Mouse (Mus musculus) spleen, adult 10 weeks (tissue): ENCODE results near the gene Slc17a3. TPM values are rescaled to one million over a fixed set of nuclear protein-coding genes. Genes with fewer than 3 reads are reported as not detected.

Experiments used
- polyA plus RNA-seq: library from polyadenylated mRNA; stranded (reverse); fragments of 350-450 nt; fragmentation: Illumina TruSeq; extraction: RNeasy Lipid Tissue Mini Kit (QIAGEN cat#74804); gene quantifications from one replicate; pipeline ENCODE4 v1.2.3, GENCODE M21; 2015; ENCODE audit warnings: low replicate concordance; ENCODE audit not compliant: insufficient read depth

Slc17a3 gene
- polyA plus RNA-seq = not detected

DNA sequence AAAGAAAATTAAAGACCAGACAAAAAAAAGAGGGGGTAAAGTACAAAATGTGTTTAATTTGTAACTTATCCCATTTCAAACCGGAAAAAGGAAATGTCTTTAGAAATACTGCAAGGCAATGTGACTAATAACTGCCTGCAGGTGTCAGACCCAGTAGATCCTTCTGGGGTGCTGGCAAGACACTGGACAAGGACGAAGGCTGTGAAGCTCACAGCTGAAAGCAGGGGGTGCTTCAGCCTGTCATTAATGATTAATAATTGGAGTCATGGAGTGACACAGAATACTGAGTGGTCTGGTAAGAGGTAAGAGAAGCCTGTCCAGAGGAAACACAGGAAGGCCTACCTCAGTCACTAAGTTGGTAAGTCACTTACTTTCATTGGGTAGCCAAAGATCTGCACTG, at the start of gene Slc17a3:
Slc17a3 (plus strand) TSS at position 127 of the 400 bp plus-strand sequence.

DNA sequence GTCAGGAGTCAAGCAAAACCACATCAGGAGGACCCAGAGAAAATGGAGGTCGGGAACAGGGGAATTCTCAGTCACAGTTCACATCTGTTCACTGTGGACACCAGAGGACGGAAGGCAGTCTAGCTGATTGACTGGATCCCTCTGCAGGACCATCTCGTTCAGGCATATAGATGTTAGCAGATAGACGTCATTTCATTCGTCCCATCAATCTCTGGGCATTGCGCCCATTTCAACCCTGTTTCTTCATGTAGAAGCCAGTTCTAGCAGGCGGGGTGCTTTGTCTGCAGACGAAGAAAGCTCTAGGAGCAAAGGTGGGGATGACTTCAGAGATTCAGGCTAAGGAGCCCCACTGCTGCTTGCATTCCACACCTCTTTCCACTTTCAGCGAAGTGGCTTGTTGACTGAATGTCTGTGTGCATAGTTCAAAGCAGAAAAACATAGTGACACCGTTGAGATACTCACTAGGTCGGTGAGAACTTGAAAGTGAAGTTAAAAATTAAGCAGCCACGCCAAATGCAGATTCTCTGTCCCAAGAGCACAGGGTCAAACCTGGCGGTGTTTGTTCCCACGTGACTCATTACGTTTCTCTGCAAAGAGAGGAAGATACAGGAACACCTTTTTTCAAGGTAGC, 32.7 kb upstream of the Slc17a3 start, which contains the start of gene Slc17a2:
Slc17a2 (plus strand) TSS at position 572 of the 631 bp plus-strand sequence.

DNA sequence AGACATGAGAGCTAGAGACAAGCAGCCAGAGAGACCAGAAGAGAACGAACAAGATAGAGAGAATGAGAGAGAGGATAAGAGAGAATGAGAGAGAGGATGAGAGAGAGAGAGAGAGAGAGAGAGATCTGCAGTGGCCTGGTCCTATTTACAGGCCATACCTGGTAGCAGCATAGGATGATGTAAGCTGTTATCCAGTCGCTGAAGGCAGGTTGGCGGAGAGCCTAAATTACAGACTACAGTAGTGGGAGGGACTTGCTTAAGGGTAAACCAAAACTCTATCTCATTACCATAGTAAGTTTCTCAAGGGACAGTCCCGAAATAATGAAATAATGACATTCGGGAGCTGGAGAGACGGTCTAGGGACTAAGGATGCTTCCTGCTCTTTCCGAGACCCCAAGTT, 28.2 kb downstream of the Slc17a3 start, which contains the start of gene Slc17a1:
Slc17a1 (plus strand) TSS at position 346 of the 400 bp plus-strand sequence.

Other genes with a start within 250 kb of the Slc17a3 start
- gene Hist1h2be, start 218.3 kb upstream of the Slc17a3 start, polyA plus RNA-seq = 3.3 TPM
- gene Hist1h1e, start 216.9 kb upstream of the Slc17a3 start, polyA plus RNA-seq = 0.40 TPM
- 0.75 TPM for gene Hist1h2ac, start 155.5 kb upstream of the Slc17a3 start, polyA plus RNA-seq
- 19.4 TPM for gene Hist1h2bc, start 155.2 kb upstream of the Slc17a3 start, polyA plus RNA-seq
- not detected for gene Hist1h1t, start 143.6 kb upstream of the Slc17a3 start, polyA plus RNA-seq
- not detected for gene Hist1h4c, start 141.0 kb upstream of the Slc17a3 start, polyA plus RNA-seq
- 28.5 TPM for gene Hfe, start 128.6 kb upstream of the Slc17a3 start, polyA plus RNA-seq
- 26.6 TPM for gene Hist1h1c, start 100.6 kb upstream of the Slc17a3 start, polyA plus RNA-seq
- gene Hist1h3c, start 93.8 kb upstream of the Slc17a3 start, polyA plus RNA-seq = not detected
- gene Hist1h2bb, start 92.7 kb upstream of the Slc17a3 start, polyA plus RNA-seq = not detected
- gene Hist1h2ab, start 88.3 kb upstream of the Slc17a3 start, polyA plus RNA-seq = not detected
- not detected for gene Hist1h3b, start 87.2 kb upstream of the Slc17a3 start, polyA plus RNA-seq
- gene Hist1h4b, start 82.4 kb upstream of the Slc17a3 start, polyA plus RNA-seq = not detected
- gene Hist1h4a, start 78.2 kb upstream of the Slc17a3 start, polyA plus RNA-seq = not detected
- not detected for gene Hist1h3a, start 77.0 kb upstream of the Slc17a3 start, polyA plus RNA-seq
- not detected for gene Hist1h1a, start 75.8 kb upstream of the Slc17a3 start, polyA plus RNA-seq
- not detected for gene Trim38, start 69.5 kb upstream of the Slc17a3 start, polyA plus RNA-seq
- gene Slc17a2, start 32.4 kb upstream of the Slc17a3 start, polyA plus RNA-seq = not detected
- not detected for gene Slc17a1, start 28.3 kb downstream of the Slc17a3 start, polyA plus RNA-seq
- not detected for gene Slc17a4, start 75.6 kb downstream of the Slc17a3 start, polyA plus RNA-seq
- gene Hist1h2ba, start 94.7 kb downstream of the Slc17a3 start, polyA plus RNA-seq = not detected
- gene Hist1h2aa, start 95.0 kb downstream of the Slc17a3 start, polyA plus RNA-seq = not detected
- not detected for gene Scgn, start 151.8 kb downstream of the Slc17a3 start, polyA plus RNA-seq